ENCODE assay signal across 8 mouse cellular contexts in the genomic region with DNA sequence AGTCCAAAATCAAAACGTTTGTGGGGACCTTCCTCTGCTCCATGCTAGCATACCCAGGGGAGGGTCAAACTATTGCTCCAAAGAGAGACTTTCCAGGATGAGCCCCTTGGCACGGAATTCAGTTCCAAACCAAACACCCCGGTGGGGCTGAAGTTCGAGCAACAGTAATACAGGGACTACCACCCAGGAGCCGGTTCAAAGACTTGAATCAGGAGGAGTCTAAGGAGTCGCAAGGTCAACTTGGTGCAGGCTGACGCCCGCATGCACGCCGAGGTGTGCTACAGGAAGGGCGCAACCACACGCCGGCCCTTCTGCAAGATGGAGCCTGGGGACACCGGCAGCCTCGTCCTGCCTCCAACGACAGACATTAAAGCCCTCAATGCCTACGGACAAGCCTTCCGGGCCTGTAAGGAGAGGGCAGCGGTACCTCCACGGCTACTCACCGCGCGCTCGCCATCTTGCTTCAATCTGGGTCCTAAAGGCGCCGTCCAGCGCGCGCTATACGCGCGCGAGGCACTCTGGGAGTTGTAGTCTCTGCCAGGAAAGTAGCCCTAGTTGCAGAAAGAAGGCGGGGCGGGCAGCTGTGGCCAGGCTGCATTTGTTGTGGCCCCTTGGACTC. TPM values are rescaled to one million over a fixed set of nuclear protein-coding genes. Genes with fewer than 3 reads are reported as not detected.
A peak's percentile ranks its signal among the peaks of the same experiment; 100 is the strongest.
DNase-seq lines count a peak whose midpoint lies in the region; ATAC-seq and TF ChIP-seq lines count a peak whose summit lies in the region.

A gene (minus strand): TSS at position 478 of the 619 bp plus-strand sequence.

- no peak for TF ChIP-seq CTCF in CH12.LX (conservative IDR thresholded peaks at IDR 0.05 in 1 of 2, IDR thresholded peaks at IDR 0.05 in 1 of 2; ENCODE audit: low read depth in 2 of 2, low read length in 2 of 2)

- peak within 1 kb of the TSS; percentile 98 for H3K4me2 ChIP-seq in CH12.LX (ENCODE audit: insufficient read depth, low read depth, poor library complexity, severe bottlenecking)
- peak within 1 kb of the TSS; percentile 61 for H3K4me2 ChIP-seq in forebrain, embryonic 11.5 days (ENCODE audit: low read depth, low read length, severe bottlenecking)
- peak within 1 kb of the TSS; percentile 73 for H3K4me2 ChIP-seq in heart, embryonic 15.5 days
- peak within 1 kb of the TSS; percentile 83 for H3K4me2 ChIP-seq in liver, embryonic 12.5 days
- H3K4me2 ChIP-seq in stomach, embryonic 14.5 days (replicated peaks; ENCODE audit: low read depth, low read length) = peak within 1 kb of the TSS; percentile 66

- no peaks in the 10 kb centered on the region for H3K9me3 ChIP-seq in CH12.LX (replicated peaks; ENCODE audit: low read length)
- H3K9me3 ChIP-seq in forebrain, embryonic 11.5 days (ENCODE audit: control insufficient read depth, low read length) = no peaks in the 10 kb centered on the region
- H3K9me3 ChIP-seq in heart, embryonic 15.5 days (replicated peaks) = no peaks in the 10 kb centered on the region
- H3K9me3 ChIP-seq in liver, embryonic 12.5 days (replicated peaks) = no peaks in the 10 kb centered on the region
- no peaks in the 10 kb centered on the region for H3K9me3 ChIP-seq in stomach, embryonic 14.5 days (ENCODE audit: control insufficient read depth, low read depth, low read length)

- peak; percentile 88 for TF ChIP-seq POLR2A in CH12.LX (IDR thresholded peaks at IDR 0.05; ENCODE audit: low read depth, low read length)

- H3K27me3 ChIP-seq in CH12.LX (replicated peaks) = no peaks in the 10 kb centered on the region
- no peaks in the 10 kb centered on the region for H3K27me3 ChIP-seq in forebrain, embryonic 11.5 days (ENCODE audit: control insufficient read depth, insufficient read depth, low read length)
- no peaks in the 10 kb centered on the region for H3K27me3 ChIP-seq in heart, embryonic 15.5 days
- no peaks in the 10 kb centered on the region for H3K27me3 ChIP-seq in liver, embryonic 12.5 days (replicated peaks)
- no peaks in the 10 kb centered on the region for H3K27me3 ChIP-seq in stomach, embryonic 14.5 days (ENCODE audit: control insufficient read depth, insufficient read depth, low read length)

- peak; percentile 97 for ATAC-seq in forebrain, embryonic 11.5 days (replicated peaks; ENCODE audit: low FRiP score)
- peak; percentile 91 for ATAC-seq in heart, embryonic 15.5 days (replicated peaks; ENCODE audit: insufficient number of reproducible peaks, insufficient read depth, low FRiP score, low read depth)
- ATAC-seq in liver, embryonic 12.5 days = peak; percentile 95
- ATAC-seq in stomach, embryonic 14.5 days (ENCODE audit: insufficient number of reproducible peaks, insufficient read depth, low FRiP score, low read depth) = peak; percentile 93

- H3K27ac ChIP-seq in CH12.LX (ENCODE audit: insufficient read depth, low read depth) = peak within 1 kb of the TSS; percentile 68
- peak within 1 kb of the TSS; percentile 66 for H3K27ac ChIP-seq in forebrain, embryonic 11.5 days (ENCODE audit: low read depth, low read length)
- peak within 1 kb of the TSS; percentile 91 for H3K27ac ChIP-seq in heart, embryonic 15.5 days
- H3K27ac ChIP-seq in liver, embryonic 12.5 days = peak within 1 kb of the TSS; percentile 76
- peak within 1 kb of the TSS; percentile 79; the same call in 1 of the 2 replicates for H3K27ac ChIP-seq in stomach, embryonic 14.5 days (ENCODE audit: low read length)

- dilution Hi-C loops in CH12.LX (cut with MboI; ENCODE audit: extremely low pct_ligation_motif_present, extremely low pct_unique_long_range_greater_than_20kb, low sequenced_read_pairs) = no loop called here

- H3K4me3 ChIP-seq in CH12.LX (replicated peaks in 1 of 3; ENCODE audit: low read depth in 2 of 3, low read length in 2 of 3, poor library complexity in 1 of 3) = peak within 1 kb of the TSS; percentile 74 to 83 (median 76)
- H3K4me3 ChIP-seq in forebrain, embryonic 11.5 days (ENCODE audit: low read depth, low read length) = peak within 1 kb of the TSS; percentile 81
- H3K4me3 ChIP-seq in heart, embryonic 15.5 days = peak within 1 kb of the TSS; percentile 69
- H3K4me3 ChIP-seq in liver, embryonic 12.5 days = peak within 1 kb of the TSS; percentile 93
- H3K4me3 ChIP-seq in stomach, embryonic 14.5 days (ENCODE audit: low read depth, low read length) = peak within 1 kb of the TSS; percentile 79

- TF ChIP-seq EP300 in CH12.LX (IDR thresholded peaks at IDR 0.05; ENCODE audit: low read length) = no peak

- under 1% methylated on average over 35 of the region's 35 CpGs for WGBS in forebrain, embryonic 11.5 days
- under 1% methylated on average over 35 of the region's 35 CpGs for WGBS in heart, embryonic 15.5 days
- under 1% methylated on average over 35 of the region's 35 CpGs for WGBS in liver, embryonic 12.5 days (ENCODE audit: insufficient replicate concordance)
- under 1% methylated on average over 35 of the region's 35 CpGs for WGBS in stomach, embryonic 14.5 days

- peak within 1 kb of the TSS; percentile 39 for H3K9ac ChIP-seq in CH12.LX (ENCODE audit: insufficient read depth, low read depth)
- H3K9ac ChIP-seq in forebrain, embryonic 11.5 days (ENCODE audit: low read length) = peak within 1 kb of the TSS; percentile 81
- H3K9ac ChIP-seq in heart, embryonic 15.5 days = peak within 1 kb of the TSS; percentile 87
- H3K9ac ChIP-seq in liver, embryonic 12.5 days = peak within 1 kb of the TSS; percentile 82
- H3K9ac ChIP-seq in stomach, embryonic 14.5 days (replicated peaks; ENCODE audit: low read depth, low read length) = peak within 1 kb of the TSS; percentile 79

- DNase-seq in CH12.LX (ENCODE audit: extremely low read depth) = peak; percentile 79
- peak; percentile 74 for DNase-seq in c-Kit-positive CD71-positive TER-119-negative erythroid progenitor cells, embryonic 14.5 days (ENCODE audit: low read depth)
- peak; percentile 91 for DNase-seq in forebrain, embryonic 11.5 days (ENCODE audit: low spot score)
- DNase-seq in kidney, postnatal 14 days = peak; percentile 93
- DNase-seq in natural killer cell, adult 2 months (ENCODE audit: low spot score in 2 of 2) = peak; percentile 68 to 70

- in situ Hi-C loops in CH12.LX (cut with MboI; ENCODE audit: low pct_ligation_motif_present, low pct_unique_long_range_greater_than_20kb, low sequenced_read_pairs) = no loop called here

- no peak for TF ChIP-seq RAD21 in CH12.LX (IDR thresholded peaks at IDR 0.05; ENCODE audit: low read depth, low read length)

- H3K4me1 ChIP-seq in CH12.LX (ENCODE audit: control insufficient read depth in 1 of 2, insufficient read depth in 2 of 2) = peaks cover 2 to 13% of the 10 kb centered on the region in 2 experiments; a peak in 2 of 4 replicates
- H3K4me1 ChIP-seq in forebrain, embryonic 11.5 days (replicated peaks; ENCODE audit: control insufficient read depth, insufficient read depth, low read length) = peaks cover 6% of the 10 kb centered on the region
- H3K4me1 ChIP-seq in heart, embryonic 15.5 days (replicated peaks) = peaks cover 10% of the 10 kb centered on the region
- H3K4me1 ChIP-seq in liver, embryonic 12.5 days = peaks cover 22% of the 10 kb centered on the region
- no peaks in the 10 kb centered on the region for H3K4me1 ChIP-seq in stomach, embryonic 14.5 days (ENCODE audit: control insufficient read depth, insufficient read depth, low read length)

- peaks cover 17 to 20% of the 10 kb centered on the region in 2 experiments for H3K36me3 ChIP-seq in CH12.LX (replicated peaks in 1 of 2; ENCODE audit: control insufficient read depth in 1 of 2, insufficient read depth in 1 of 2, low read length in 1 of 2)
- H3K36me3 ChIP-seq in forebrain, embryonic 11.5 days (ENCODE audit: control insufficient read depth, insufficient read depth, low read length) = no peaks in the 10 kb centered on the region
- H3K36me3 ChIP-seq in heart, embryonic 15.5 days = peaks cover 12% of the 10 kb centered on the region
- H3K36me3 ChIP-seq in liver, embryonic 12.5 days = peaks cover 26% of the 10 kb centered on the region
- H3K36me3 ChIP-seq in stomach, embryonic 14.5 days (ENCODE audit: control insufficient read depth, insufficient read depth, low read length) = no peaks in the 10 kb centered on the region

- H3K79me2 ChIP-seq in CH12.LX (replicated peaks; ENCODE audit: control insufficient read depth, extremely low read depth, insufficient read depth, poor library complexity, severe bottlenecking) = peaks cover 26% of the 10 kb centered on the region

TF ChIP-seq in CH12.LX, 34 proteins besides CTCF, POLR2A, EP300 and RAD21 (continues in another document):
- TF ChIP-seq GABPA (IDR thresholded peaks at IDR 0.05; ENCODE audit: insufficient replicate concordance, low read depth, low read length) (peak; percentile 57; the same call in 1 of the 2 replicates), NRF1 (IDR thresholded peaks at IDR 0.05; ENCODE audit: low read depth, low read length) (peak; percentile 65), HCFC1 (IDR thresholded peaks at IDR 0.05; ENCODE audit: low read depth, low read length) (peak; percentile 99), ELF1 (IDR thresholded peaks at IDR 0.05; ENCODE audit: low read depth, low read length) (peak; percentile 79), ZKSCAN1 (IDR thresholded peaks at IDR 0.05; ENCODE audit: borderline replicate concordance, low read depth, low read length) (no peak), PAX5 (IDR thresholded peaks at IDR 0.05; ENCODE audit: low read length) (no peak), MAFK (IDR thresholded peaks at IDR 0.05; ENCODE audit: insufficient replicate concordance, low read length) (no peak), MAZ (IDR thresholded peaks at IDR 0.05; ENCODE audit: low read depth, low read length) (peak; percentile 62), E2F4 (IDR thresholded peaks at IDR 0.05; ENCODE audit: insufficient replicate concordance, low read depth, low read length) (peak; percentile 96; the same call in 1 of the 2 replicates), MYC (IDR thresholded peaks at IDR 0.05; ENCODE audit: low read depth, low read length) (peak; percentile 92), ZC3H11A (IDR thresholded peaks at IDR 0.05; ENCODE audit: low read depth, low read length) (no peak), ZNF384 (IDR thresholded peaks at IDR 0.05; ENCODE audit: low read depth, low read length) (no peak), MEF2A (IDR thresholded peaks at IDR 0.05; ENCODE audit: borderline replicate concordance, low read depth, low read length) (peak; percentile 57; the same call in 1 of the 2 replicates), RCOR1 (conservative IDR thresholded peaks at IDR 0.05; ENCODE audit: low read depth, low read length) (0 out of 2 replicates have a peak, but pooled peaks have one; percentile 29)

RNA-seq across cellular contexts. Expression of the gene that starts here (rescaled TPM):
- total RNA-seq in CH12.LX (2012; rRNA removed) (161 and 198 TPM in 2 replicates), CH12.LX (2014; rRNA removed) (381 and 389 TPM in 2 replicates)
- polyA plus RNA-seq in CH12.LX (2012; ENCODE audit: insufficient read length, low read depth) = 197 and 223 TPM in 2 replicates
- 330 and 345 TPM in 2 replicates for polyA plus RNA-seq in forebrain, embryonic 11.5 days (2014; fragmentation: Nextera tagmentation; extraction: Ambion mirVana)
- polyA plus RNA-seq in heart, embryonic 15.5 days (2015; fragmentation: Nextera tagmentation; extraction: Ambion mirVana) = 484 and 664 TPM in 2 replicates
- polyA plus RNA-seq in liver, embryonic 12.5 days (2016; fragmentation: Nextera tagmentation; extraction: Ambion mirVana) = 248 and 264 TPM in 2 replicates
- polyA plus RNA-seq in stomach, embryonic 14.5 days (2014; fragmentation: Nextera tagmentation; extraction: Ambion mirVana) = 338 and 366 TPM in 2 replicates

Comparison
In these comparisons a context has a peak if more than half of its experiments do, and no peak if none do; other contexts are left out.
1. Peak in every context shown above with its lines: DNase-seq, ATAC-seq, H3K4me3 ChIP-seq and H3K27ac ChIP-seq.